Mouse (Mus musculus) midbrain, embryonic 12.5 days (tissue): ENCODE data around the gene Vps54. TPM values are rescaled to one million over a fixed set of nuclear protein-coding genes. Genes with fewer than 3 reads are reported as not detected.
A peak's percentile ranks its signal among the peaks of the same experiment; 100 is the strongest.
"Not testable (repeated sequence)": the region's sequence is repeated elsewhere in the genome, so short reads cannot be mapped to it uniquely, and the experiment has no call there.

ENCODE experiments used
- ATAC-seq: fragments of 200-750 bp; cut with Nextera tagmentation; 2 replicates; pipeline ENCODE4 v1.8.0; 2017; ENCODE audit warnings: low read depth, moderate TSS enrichment, moderate library complexity; ENCODE audit not compliant: low FRiP score
- H3K27ac ChIP-seq: fragments of 300-500 bp; sonication (generic); replicated peaks from 2 replicates; pipeline ENCODE4 v1.5.1; 2016; ENCODE audit warnings: mild to moderate bottlenecking
- H3K27me3 ChIP-seq: fragments of 300-500 bp; sonication (generic); 2 replicates; pipeline ENCODE4 v1.6.1; 2016; ENCODE audit warnings: mild to moderate bottlenecking
- H3K36me3 ChIP-seq: fragments of 300-500 bp; sonication (generic); 2 replicates; pipeline ENCODE4 v1.6.1; 2016
- H3K4me1 ChIP-seq: fragments of 300-500 bp; sonication (generic); 2 replicates; pipeline ENCODE4 v1.6.1; 2016
- H3K4me2 ChIP-seq: fragments of 300-500 bp; sonication (generic); replicated peaks from 2 replicates; pipeline ENCODE4 v1.6.1; 2016; ENCODE audit warnings: mild to moderate bottlenecking, moderate library complexity
- H3K4me3 ChIP-seq: fragments of 300-500 bp; sonication (generic); 2 replicates; pipeline ENCODE4 v1.5.1; 2016; ENCODE audit warnings: mild to moderate bottlenecking
- H3K9ac ChIP-seq: fragments of 300-500 bp; sonication (generic); replicated peaks from 2 replicates; pipeline ENCODE4 v1.6.1; 2016; ENCODE audit warnings: mild to moderate bottlenecking, moderate library complexity
- H3K9me3 ChIP-seq: fragments of 300-500 bp; sonication (generic); 2 replicates; pipeline ENCODE4 v1.6.1; 2016; ENCODE audit warnings: mild to moderate bottlenecking
- WGBS: fragments of 180-500 bp; shearing (Covaris S2); methylation state at CpG from one replicate; pipeline ENCODE4 v1.1.7; 2016; 5-methylcytosine and 5-hydroxymethylcytosine counted together
- polyA plus RNA-seq: library from polyadenylated mRNA; unstranded; fragments of >200 nt; fragmentation: Nextera tagmentation; extraction: Ambion mirVana; gene quantifications from 2 replicates; pipeline ENCODE4 v1.2.1, GENCODE M21; 2016

Gene Vps54
- polyA plus RNA-seq, 1 experiment from 2014 or later, result 18.5 TPM

- no peak overlapping the region for H3K4me3 ChIP-seq
- no peaks in the 10 kb centered on the region for H3K27me3 ChIP-seq
- no peaks in the 10 kb centered on the region for H3K9me3 ChIP-seq
- H3K9ac ChIP-seq, result no peak overlapping the region
- H3K36me3 ChIP-seq, result no peaks in the 10 kb centered on the region
- WGBS, result 96% methylated on average over 1 of the region's 1 CpGs
- H3K27ac ChIP-seq, result no peak overlapping the region
- ATAC-seq, result no peak
- no peaks in the 10 kb centered on the region for H3K4me1 ChIP-seq
- no peak overlapping the region for H3K4me2 ChIP-seq
These were observed 11.3 kb downstream of the Vps54 start for GRCm38 (mm10) chr11:21250366-21250765.

DNA sequence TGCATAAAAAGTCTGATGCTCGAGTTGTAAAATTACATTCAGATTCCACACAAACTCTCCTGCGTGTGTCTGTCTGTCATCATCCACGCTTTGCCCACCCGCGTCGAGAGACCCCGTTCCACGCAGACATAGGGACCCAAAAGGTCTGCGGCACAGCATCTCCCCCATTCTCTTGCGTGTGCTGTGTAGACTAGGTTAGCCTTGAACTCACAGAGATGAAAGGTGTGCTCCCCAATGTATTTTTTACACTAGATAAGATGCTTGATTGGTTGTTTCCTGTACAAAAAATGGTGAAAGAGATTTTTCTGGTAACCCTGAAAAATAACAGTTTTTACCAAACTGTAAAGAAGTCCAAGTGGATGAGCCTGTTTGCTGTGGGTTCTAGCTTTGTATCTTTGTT is 19.5 kb downstream of the Vps54 start:
- H3K4me1 ChIP-seq, H3K4me2 ChIP-seq, H3K27me3 ChIP-seq, H3K9me3 ChIP-seq, ATAC-seq, H3K27ac ChIP-seq, H3K36me3 ChIP-seq, H3K4me3 ChIP-seq, H3K9ac ChIP-seq: not testable (repeated sequence)
- 98% methylated on average over 10 of the region's 10 CpGs for WGBS

DNA sequence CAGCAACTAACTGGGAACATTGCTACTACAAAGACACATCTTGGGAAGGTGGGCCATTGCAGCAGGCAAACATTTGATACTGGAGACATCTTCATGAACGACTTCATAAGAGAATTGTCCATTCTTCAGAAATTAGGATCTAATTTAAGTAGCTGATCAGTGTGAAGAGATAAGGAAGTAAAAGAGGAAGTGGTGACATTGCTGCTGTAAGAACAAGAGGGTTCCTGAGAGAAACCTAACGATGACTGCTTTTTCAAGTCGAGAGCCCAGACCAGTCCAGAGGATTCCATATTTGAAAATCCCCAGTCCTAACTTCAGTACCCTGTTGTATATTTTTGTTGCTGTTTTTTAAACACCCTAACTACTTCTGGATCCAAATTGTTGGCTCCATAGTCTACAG is 26.3 kb downstream of the Vps54 start:
- Histone ChIP-seq H3K4me2 (no peak overlapping the region), H3K36me3 (peaks cover 12% of the 10 kb centered on the region), H3K4me3 (no peak overlapping the region), H3K4me1 (no peaks in the 10 kb centered on the region), H3K27ac (no peak overlapping the region), H3K27me3 (no peaks in the 10 kb centered on the region), H3K9me3 (no peaks in the 10 kb centered on the region), H3K9ac (no peak overlapping the region)
- no peak for ATAC-seq
- 92% methylated on average over 3 of the region's 3 CpGs for WGBS

GRCm38 (mm10) chr11:21276151-21276550 is 37.1 kb downstream of the Vps54 start:
- ATAC-seq, result no peak
- no peak overlapping the region for H3K4me3 ChIP-seq
- no peak overlapping the region for H3K27ac ChIP-seq
- no peaks in the 10 kb centered on the region for H3K27me3 ChIP-seq
- H3K9me3 ChIP-seq, result no peaks in the 10 kb centered on the region
- WGBS, result 97% methylated on average over 2 of the region's 2 CpGs
- H3K4me1 ChIP-seq, result no peaks in the 10 kb centered on the region
- no peak overlapping the region for H3K9ac ChIP-seq
- peaks cover 14% of the 10 kb centered on the region; the same call in 1 of the 2 replicates for H3K36me3 ChIP-seq
- H3K4me2 ChIP-seq, result no peak overlapping the region

GRCm38 (mm10) chr11:21286391-21286790 is 47.3 kb downstream of the Vps54 start:
- no peak for ATAC-seq
- Histone ChIP-seq H3K4me2 (no peak overlapping the region), H3K27me3 (no peaks in the 10 kb centered on the region), H3K9ac (no peak overlapping the region), H3K9me3 (no peaks in the 10 kb centered on the region), H3K4me1 (no peaks in the 10 kb centered on the region), H3K36me3 (no peaks in the 10 kb centered on the region), H3K27ac (no peak overlapping the region), H3K4me3 (no peak overlapping the region)
- WGBS, result 88% methylated on average over 3 of the region's 3 CpGs

GRCm38 (mm10) chr11:21288153-21288552 is 49.1 kb downstream of the Vps54 start:
- not testable (repeated sequence) for H3K27ac ChIP-seq, ATAC-seq, H3K27me3 ChIP-seq, H3K4me3 ChIP-seq, H3K9ac ChIP-seq, H3K36me3 ChIP-seq, H3K9me3 ChIP-seq, H3K4me2 ChIP-seq, H3K4me1 ChIP-seq
- whole genome bisulfite sequencing, result 92% methylated on average over 2 of the region's 2 CpGs

DNA sequence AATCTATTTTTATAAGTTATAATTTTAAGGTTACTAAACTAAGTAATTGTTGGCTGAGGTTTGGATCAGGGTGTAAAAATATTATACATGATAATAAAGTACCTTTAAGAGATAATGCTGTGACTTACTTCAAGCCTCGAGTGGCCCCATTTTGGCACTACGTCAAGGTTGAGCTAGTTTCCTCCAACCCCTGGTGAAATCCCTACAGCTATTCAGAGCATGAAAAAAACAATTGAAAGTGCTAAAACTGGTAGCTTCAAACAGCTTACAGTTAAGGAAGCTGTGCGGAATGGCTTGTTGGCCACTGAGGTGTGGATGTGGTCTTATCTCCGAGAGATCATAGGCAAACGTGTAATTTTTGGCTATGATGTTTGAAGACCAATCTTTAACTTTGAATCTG is 56.4 kb downstream of the Vps54 start:
- Histone ChIP-seq H3K27me3 (no peaks in the 10 kb centered on the region), H3K4me2 (no peak overlapping the region), H3K9ac (no peak overlapping the region), H3K4me1 (no peaks in the 10 kb centered on the region), H3K27ac (no peak overlapping the region), H3K36me3 (peaks cover 21% of the 10 kb centered on the region), H3K9me3 (no peaks in the 10 kb centered on the region), H3K4me3 (no peak overlapping the region)
- 95% methylated on average over 5 of the region's 5 CpGs for WGBS
- no peak for ATAC-seq

- no peaks in the 10 kb centered on the region for H3K4me1 ChIP-seq
- no peak overlapping the region for H3K4me2 ChIP-seq
- no peak for ATAC-seq
- no peak overlapping the region for H3K9ac ChIP-seq
- peaks cover 22% of the 10 kb centered on the region for H3K36me3 ChIP-seq
- 86% methylated on average over 3 of the region's 3 CpGs for WGBS
- H3K27ac ChIP-seq, result no peak overlapping the region
- no peaks in the 10 kb centered on the region for H3K9me3 ChIP-seq
- H3K4me3 ChIP-seq, result no peak overlapping the region
- H3K27me3 ChIP-seq, result no peaks in the 10 kb centered on the region
These were observed 64.5 kb downstream of the Vps54 start for GRCm38 (mm10) chr11:21303619-21304018.

DNA sequence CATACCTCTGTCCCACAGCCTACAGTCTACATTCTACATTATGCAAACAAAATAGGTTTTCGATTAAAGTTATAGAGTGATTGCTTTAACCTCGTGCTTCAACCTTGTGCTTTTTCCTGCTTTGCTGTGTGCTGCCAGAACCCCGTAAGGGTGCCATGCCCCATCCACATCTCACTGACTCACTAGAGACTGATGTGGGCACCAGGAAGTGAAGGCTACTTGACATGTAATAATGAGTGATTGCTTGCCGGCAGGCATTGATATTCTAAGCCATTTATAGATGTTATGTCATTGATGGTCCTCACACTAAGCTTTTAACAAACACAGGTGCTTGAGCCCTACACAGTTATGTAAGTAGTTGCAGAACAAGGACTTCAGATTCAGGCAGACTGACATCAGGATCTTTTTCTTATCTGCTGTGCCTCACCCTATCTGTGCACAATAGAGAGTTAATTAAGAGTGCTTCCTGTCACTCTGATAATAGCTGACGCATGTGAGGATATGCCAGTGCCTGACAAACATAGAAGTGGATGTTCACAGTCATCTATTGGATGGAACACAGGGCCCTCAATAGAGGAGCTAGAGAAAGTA is 68.1 kb downstream of the Vps54 start:
- no peak for ATAC-seq
- Histone ChIP-seq H3K9me3 (no peaks in the 10 kb centered on the region), H3K4me2 (no peak overlapping the region), H3K4me3 (no peak overlapping the region), H3K27me3 (no peaks in the 10 kb centered on the region), H3K27ac (no peak overlapping the region), H3K9ac (no peak overlapping the region), H3K36me3 (peaks cover 17% of the 10 kb centered on the region), H3K4me1 (no peaks in the 10 kb centered on the region)
- WGBS, result 91% methylated on average over 5 of the region's 5 CpGs

DNA sequence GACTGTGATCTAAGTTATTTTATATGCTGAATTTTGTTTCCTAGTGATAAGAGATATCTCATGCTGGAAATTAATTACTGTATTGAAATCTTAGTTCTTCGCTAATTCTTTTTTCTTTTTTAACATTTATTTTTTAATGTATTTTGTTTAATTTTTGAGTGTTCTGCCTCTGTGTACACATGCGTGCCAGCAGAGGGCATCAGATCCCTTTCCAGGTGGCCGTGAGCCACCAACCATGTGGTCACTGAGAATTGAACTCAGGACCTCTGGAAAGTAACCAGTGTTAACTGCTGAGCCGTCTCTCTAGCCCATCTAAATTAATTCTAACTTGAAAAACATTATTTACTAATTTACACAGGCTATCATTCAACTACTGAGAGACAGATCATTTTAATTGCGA is 69.0 kb downstream of the Vps54 start:
- Histone ChIP-seq H3K9me3 (no peaks in the 10 kb centered on the region), H3K36me3 (peaks cover 19% of the 10 kb centered on the region), H3K9ac (no peak overlapping the region), H3K27me3 (no peaks in the 10 kb centered on the region), H3K27ac (no peak overlapping the region), H3K4me1 (no peaks in the 10 kb centered on the region), H3K4me2 (no peak overlapping the region), H3K4me3 (no peak overlapping the region)
- WGBS, result 86% methylated on average over 5 of the region's 5 CpGs
- no peak for ATAC-seq

DNA sequence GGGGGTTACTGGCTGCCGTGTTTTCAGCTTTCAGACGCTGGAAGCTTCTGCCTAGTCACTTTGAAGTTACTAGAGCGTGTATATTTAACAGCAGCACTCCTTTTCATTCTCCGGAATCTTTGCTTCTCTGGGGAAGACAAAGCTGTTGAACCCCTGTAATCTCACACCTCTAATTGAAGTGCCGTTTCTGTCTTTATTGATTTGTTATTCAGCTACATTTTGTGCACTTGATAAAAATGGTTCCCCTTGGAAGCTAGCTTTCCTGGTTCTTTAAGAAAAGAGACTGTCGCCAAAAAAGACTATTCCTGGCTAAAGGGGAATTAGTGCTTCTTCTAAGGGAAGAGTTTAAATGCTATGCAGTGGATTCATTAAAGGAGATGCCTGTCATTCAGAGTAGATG is 70.4 kb downstream of the Vps54 start:
- no peak for ATAC-seq
- 33% methylated on average over 6 of the region's 6 CpGs for WGBS

DNA sequence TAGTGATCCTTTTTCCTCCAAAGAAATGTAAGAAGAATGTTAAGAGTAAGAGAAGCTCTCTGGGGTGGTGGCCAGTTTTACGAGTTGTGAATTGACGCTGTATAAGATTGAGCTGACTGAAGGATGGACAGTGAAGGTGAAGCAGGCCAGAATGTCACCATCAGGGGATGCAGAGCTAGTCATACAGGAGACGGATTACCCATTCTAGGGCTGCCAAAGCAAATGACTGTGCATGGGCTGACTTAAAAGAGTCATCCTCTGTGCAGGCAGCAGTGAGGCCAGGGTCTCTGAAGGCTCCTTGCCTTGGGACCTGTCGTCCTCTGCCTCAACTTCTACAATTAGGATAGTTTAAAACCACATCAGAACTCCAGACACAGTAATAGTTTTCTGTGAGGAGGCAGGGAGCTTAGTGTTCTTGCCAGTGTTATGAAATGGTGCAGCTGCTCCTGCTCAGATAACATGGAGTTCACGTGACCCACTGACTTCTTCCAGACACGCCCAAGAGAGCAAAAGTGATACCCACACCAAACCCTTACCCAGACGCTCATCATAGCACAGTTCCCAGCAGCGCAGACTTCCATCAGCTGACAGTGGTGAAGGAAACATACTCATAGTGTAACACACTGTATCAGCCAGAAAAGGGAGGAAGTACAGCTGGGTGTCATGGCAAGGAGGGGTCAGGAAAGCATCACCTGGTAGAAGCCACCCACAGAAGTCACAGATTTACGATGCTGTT is 75.0 kb downstream of the Vps54 start:
- Histone ChIP-seq H3K4me2 (no peak overlapping the region), H3K4me3 (no peak overlapping the region), H3K9me3 (no peaks in the 10 kb centered on the region), H3K27me3 (no peaks in the 10 kb centered on the region), H3K9ac (no peak overlapping the region), H3K27ac (no peak overlapping the region), H3K36me3 (peaks cover 33% of the 10 kb centered on the region; the same call in 1 of the 2 replicates), H3K4me1 (no peaks in the 10 kb centered on the region)
- ATAC-seq, result no peak
- WGBS, result 89% methylated on average over 9 of the region's 9 CpGs

More for the DNA sequence above, 70.4 kb downstream of the Vps54 start:
- H3K36me3 ChIP-seq, result peaks cover 28% of the 10 kb centered on the region
- no peaks in the 10 kb centered on the region for H3K4me1 ChIP-seq
- no peaks in the 10 kb centered on the region for H3K27me3 ChIP-seq
- H3K4me3 ChIP-seq, result no peak overlapping the region
- H3K4me2 ChIP-seq, result no peak overlapping the region
- H3K27ac ChIP-seq, result 0 out of 2 replicates have a peak overlapping the region, but pooled peaks have one; percentile 30
- H3K9ac ChIP-seq, result no peak overlapping the region
- no peaks in the 10 kb centered on the region for H3K9me3 ChIP-seq
